Mouse (Mus musculus) liver, embryonic 14.5 days (tissue): ENCODE data around the gene Ccdc47. TPM values are rescaled to one million over a fixed set of nuclear protein-coding genes. Genes with fewer than 3 reads are reported as not detected.
"Not testable (repeated sequence)": the region's sequence is repeated elsewhere in the genome, so short reads cannot be mapped to it uniquely, and the experiment has no call there.

ENCODE experiments used
- ATAC-seq: fragments of 200-750 bp; cut with Nextera tagmentation; 2 replicates; pipeline ENCODE4 v1.8.0; 2017; ENCODE audit warnings: moderate number of reproducible peaks, mild to moderate bottlenecking, moderate library complexity; ENCODE audit not compliant: insufficient read depth
- DNase-seq, 3 experiments: peaks; one replicate each; pipeline ENCODE4 v3.0.0-alpha.2; 2012 to 2013; ENCODE audit warnings: low read depth in 3 of 3, low spot score in 3 of 3
- H3K27ac ChIP-seq: fragments of 300-500 bp; sonication (generic); 2 replicates; pipeline ENCODE4 v1.5.1; 2014; ENCODE audit warnings: moderate library complexity, mild to moderate bottlenecking, control low read depth, inconsistent platforms
- H3K27me3 ChIP-seq: fragments of 300-500 bp; sonication (generic); 2 replicates; pipeline ENCODE4 v1.6.1; 2014; ENCODE audit warnings: mild to moderate bottlenecking, low read length, moderate library complexity; ENCODE audit not compliant: control insufficient read depth, insufficient read depth
- H3K36me3 ChIP-seq: fragments of 300-500 bp; sonication (generic); replicated peaks from 2 replicates; pipeline ENCODE4 v1.6.1; 2014; ENCODE audit warnings: low read depth; ENCODE audit not compliant: control insufficient read depth, insufficient read depth
- H3K4me1 ChIP-seq, 2 experiments: fragments of 200-500 bp in 1 of 2; fragments of 300-500 bp in 1 of 2; sonication (generic) in 1 of 2; replicated peaks; 2 replicates each; pipeline ENCODE4 v1.6.1; 2012 to 2014; ENCODE audit warnings: antibody characterized with exemption in 1 of 2, inconsistent platforms in 1 of 2, low read length in 1 of 2; ENCODE audit not compliant: control insufficient read depth in 2 of 2, insufficient read depth in 2 of 2
- H3K4me2 ChIP-seq: fragments of 300-500 bp; sonication (generic); 2 replicates; pipeline ENCODE4 v1.6.1; 2014; ENCODE audit warnings: low read depth, mild to moderate bottlenecking, control low read depth, moderate library complexity
- H3K4me3 ChIP-seq, 2 experiments: fragments of 200-500 bp in 1 of 2; fragments of 300-500 bp in 1 of 2; sonication (generic) in 1 of 2; 2 replicates each; pipeline ENCODE4 v1.5.1; 2012 to 2014; ENCODE audit warnings: low read depth in 2 of 2, low read length in 2 of 2, mild to moderate bottlenecking in 2 of 2, control low read depth in 1 of 2, inconsistent platforms in 1 of 2, moderate library complexity in 1 of 2; ENCODE audit not compliant: insufficient read depth in 1 of 2
- H3K9ac ChIP-seq: fragments of 300-500 bp; sonication (generic); replicated peaks from 2 replicates; pipeline ENCODE4 v1.6.1; 2014; ENCODE audit warnings: mild to moderate bottlenecking, control low read depth, moderate library complexity
- H3K9me3 ChIP-seq: fragments of 300-500 bp; sonication (generic); 2 replicates; pipeline ENCODE4 v1.6.1; 2016; ENCODE audit warnings: low read length, mixed read lengths; ENCODE audit not compliant: control insufficient read depth
- CTCF ChIP-seq: IDR thresholded peaks from 2 replicates; pipeline ENCODE4 v1.5.1; 2016; ENCODE audit warnings: antibody characterized with exemption, low read depth, control low read depth
- EP300 ChIP-seq: IDR thresholded peaks from 2 replicates; pipeline ENCODE4 v1.6.1; 2016; ENCODE audit warnings: antibody characterized with exemption, low read depth
- WGBS: fragments of 180-500 bp; shearing (Covaris S2); extraction: QIAGEN DNeasy Blood & Tissue Kit; methylation state at CpG from one replicate; pipeline ENCODE4 v1.1.7; 2014; ENCODE audit not compliant: insufficient replicate concordance; 5-methylcytosine and 5-hydroxymethylcytosine counted together
- polyA plus RNA-seq, 2 experiments: library from polyadenylated mRNA; depleted of rRNA in 1 of 2; stranded (reverse) in 1 of 2; unstranded in 1 of 2; fragments of >200 nt; fragmentation: Nextera tagmentation in 1 of 2; extraction: Ambion mirVana in 1 of 2; gene quantifications; 2 replicates each; pipeline versions ENCODE4 v1.2.1 to v1.2.3; 2012 to 2014

The Ccdc47 gene
- polyA plus RNA-seq, 2 experiments: 19.0 to 29.2 TPM

DNA sequence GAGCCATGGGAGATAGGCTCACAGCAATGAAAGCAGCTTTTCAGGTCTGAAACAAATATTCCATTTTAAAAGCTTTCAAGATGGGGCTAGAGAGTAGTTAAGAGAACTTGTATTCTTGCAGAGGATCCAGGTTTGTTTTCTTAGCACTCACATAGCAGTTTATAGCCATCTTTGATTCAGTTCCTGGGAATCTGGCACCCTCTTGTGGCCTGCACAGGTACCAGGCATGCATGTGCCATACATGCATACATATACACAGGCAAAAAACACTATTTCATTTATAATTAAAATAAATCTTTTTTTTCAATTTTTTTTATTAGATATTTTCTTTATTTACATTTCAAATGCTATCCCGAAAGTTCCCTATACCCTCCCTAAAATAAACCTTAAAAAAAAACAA, 30.7 kb upstream of the Ccdc47 start:
- no peak overlapping the region for H3K4me3 ChIP-seq
- DNase-seq: no peak
- no peak overlapping the region for H3K4me2 ChIP-seq
- no peaks in the 10 kb centered on the region for H3K9me3 ChIP-seq
- TF ChIP-seq CTCF (peak; percentile 58), EP300 (no peak)
- no peak overlapping the region for H3K9ac ChIP-seq
- no peaks in the 10 kb centered on the region for H3K27me3 ChIP-seq
- ATAC-seq: no peak
- H3K27ac ChIP-seq: no peak overlapping the region
- peaks cover 91% of the 10 kb centered on the region for H3K36me3 ChIP-seq
- H3K4me1 ChIP-seq: no peaks in the 10 kb centered on the region
- 80% methylated on average over 1 of the region's 1 CpGs for whole genome bisulfite sequencing

DNA sequence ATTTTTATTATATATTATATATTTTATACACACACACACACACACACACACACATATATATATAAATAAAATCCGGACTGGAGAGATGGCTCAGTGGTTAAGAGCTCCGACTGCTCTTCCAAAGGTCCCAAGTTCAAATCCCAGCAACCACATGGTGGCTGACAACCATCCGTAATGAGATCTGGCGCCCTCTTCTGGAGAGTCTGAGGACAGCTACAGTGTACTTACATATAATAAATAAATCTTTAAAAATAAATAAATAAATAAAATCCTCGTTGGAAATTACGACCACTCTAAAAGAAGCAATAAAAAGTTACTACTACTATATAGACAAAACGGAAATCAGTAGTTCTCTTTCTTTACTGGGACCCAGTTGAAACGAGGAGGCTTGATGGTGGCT, 17.8 kb upstream of the Ccdc47 start:
- not testable (repeated sequence) for H3K9ac ChIP-seq, H3K9me3 ChIP-seq, H3K4me1 ChIP-seq, H3K4me2 ChIP-seq, H3K27ac ChIP-seq, H3K27me3 ChIP-seq, ATAC-seq, DNase-seq, H3K4me3 ChIP-seq
- peak; percentile 45 for TF ChIP-seq CTCF
- WGBS: 76% methylated on average over 8 of the region's 8 CpGs
- H3K36me3 ChIP-seq: peaks cover 50% of the 10 kb centered on the region

GRCm38 (mm10) chr11:106220603-106221002, 4.5 kb upstream of the Ccdc47 start:
- no peak overlapping the region for H3K4me3 ChIP-seq
- no peaks in the 10 kb centered on the region for H3K27me3 ChIP-seq
- H3K9ac ChIP-seq: no peak overlapping the region
- WGBS: 82% methylated on average over 3 of the region's 3 CpGs
- no peak for DNase-seq
- H3K27ac ChIP-seq: no peak overlapping the region
- H3K4me1 ChIP-seq: peaks cover 5 to 11% of the 10 kb centered on the region in 2 experiments
- peaks cover 14% of the 10 kb centered on the region for H3K36me3 ChIP-seq
- ATAC-seq: no peak
- no peak overlapping the region for H3K4me2 ChIP-seq
- H3K9me3 ChIP-seq: no peaks in the 10 kb centered on the region
- TF ChIP-seq CTCF (no peak), EP300 (no peak)

DNA sequence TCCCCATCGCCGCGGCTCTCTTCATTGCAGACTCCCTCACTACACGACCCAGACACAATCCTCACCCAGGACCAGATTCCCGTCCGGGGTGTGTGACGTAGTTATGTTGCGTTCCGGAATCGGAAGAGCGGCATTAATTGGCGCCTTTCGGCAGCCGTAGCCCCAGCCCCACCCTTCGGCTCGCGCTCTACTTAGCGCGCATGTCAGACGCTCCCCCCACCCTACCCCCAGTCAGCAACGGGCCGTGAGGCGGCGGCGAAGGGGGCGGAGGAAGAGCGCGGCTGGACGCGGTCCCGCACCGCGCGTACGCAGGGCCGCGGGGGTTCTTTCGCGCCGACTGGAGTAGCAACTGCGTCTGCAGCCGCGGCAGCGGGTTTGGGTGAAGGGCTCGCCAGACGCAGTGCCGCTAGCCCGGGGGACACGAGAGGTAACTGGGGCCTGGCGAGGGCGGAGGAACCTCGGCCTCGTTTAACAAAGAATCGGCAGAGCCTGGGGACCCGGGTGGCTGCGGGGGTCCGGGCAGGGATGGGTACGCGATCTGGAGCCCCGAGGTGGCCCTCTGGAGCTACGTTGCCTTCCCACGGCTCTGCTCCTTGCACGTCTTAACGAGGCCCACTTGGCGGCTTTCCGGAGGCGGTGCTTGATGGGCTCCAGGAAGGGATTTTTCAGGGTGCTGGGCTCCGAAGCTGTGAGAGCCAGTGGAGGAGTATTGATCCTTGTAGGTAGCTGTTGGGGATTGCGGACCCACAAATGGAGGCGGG, 766 bp upstream of the Ccdc47 start, which contains the start of gene Ddx42:
Gene Ddx42 (plus strand): TSS at position 197 of the 761 bp plus-strand sequence.
- DNase-seq (peak; percentile 89 to 92 (median 92)), ATAC-seq (peak; percentile 88)
- Histone ChIP-seq H3K36me3 (peaks cover under 1% of the 10 kb centered on the region), H3K4me3 (peak within 1 kb of the TSS; percentile 90 to 96), H3K9ac (peak within 1 kb of the TSS; percentile 95), H3K4me1 (peaks cover 17 to 19% of the 10 kb centered on the region in 2 experiments), H3K9me3 (no peaks in the 10 kb centered on the region), H3K4me2 (peak within 1 kb of the TSS; percentile 90), H3K27me3 (no peaks in the 10 kb centered on the region), H3K27ac (peak within 1 kb of the TSS; percentile 98)
- under 1% methylated on average over 70 of the region's 70 CpGs for WGBS
- TF ChIP-seq CTCF (peak; percentile 22; the same call in 1 of the 2 replicates), EP300 (no peak)

- H3K27me3 ChIP-seq: no peaks in the 10 kb centered on the region
- peak overlapping the region; percentile 98 for H3K27ac ChIP-seq
- H3K9me3 ChIP-seq: no peaks in the 10 kb centered on the region
- TF ChIP-seq CTCF (no peak), EP300 (no peak)
- DNase-seq: peak in 1 of 3 experiments; percentile 20
- WGBS: 10% methylated on average over 7 of the region's 7 CpGs
- H3K4me3 ChIP-seq: peak overlapping the region; percentile 90 to 96
- H3K4me1 ChIP-seq: peaks cover 17 to 19% of the 10 kb centered on the region in 2 experiments
- H3K9ac ChIP-seq: peak overlapping the region; percentile 95
- ATAC-seq: no peak
- peaks cover 13% of the 10 kb centered on the region for H3K36me3 ChIP-seq
- H3K4me2 ChIP-seq: peak overlapping the region; percentile 90
Measured at GRCm38 (mm10) chr11:106215450-106215859, 689 bp downstream of the Ccdc47 start.
